Mouse (Mus musculus) G1E (cell line): Measurements from ENCODE around the gene Anapc13.

Source experiments
- CTCF ChIP-seq: IDR thresholded peaks from 2 replicates; pipeline ENCODE4 v1.5.1; 2012; ENCODE audit warnings: low read depth, low read length, inconsistent platforms, mixed read lengths
- TAL1 ChIP-seq: conservative IDR thresholded peaks from 2 replicates; pipeline ENCODE4 v1.6.1; 2012; ENCODE audit warnings: low read depth, low read length, inconsistent platforms, mixed read lengths

- TF ChIP-seq CTCF (no peak), TAL1 (no peak)
Observed at GRCm38 (mm10) chr9:102609221-102609620, 16.9 kb upstream of the Anapc13 start.
